Mouse (Mus musculus) lung, embryonic 16.5 days (tissue): Measurements from ENCODE around the gene Gm20683. TPM values are rescaled to one million over a fixed set of nuclear protein-coding genes. Genes with fewer than 3 reads are reported as not detected.
A peak's percentile ranks its signal among the peaks of the same experiment; 100 is the strongest.

Experiments
- ATAC-seq: fragments of 200-750 bp; cut with Nextera tagmentation; 2 replicates; pipeline ENCODE4 v1.8.0; 2017; ENCODE audit warnings: low read depth, mild to moderate bottlenecking, moderate library complexity
- H3K27ac ChIP-seq: fragments of 300-500 bp; sonication (generic); 2 replicates; pipeline ENCODE4 v1.5.1; 2014; ENCODE audit warnings: mild to moderate bottlenecking, control low read depth, low read length
- H3K27me3 ChIP-seq: fragments of 300-500 bp; sonication (generic); 2 replicates; pipeline ENCODE4 v1.6.1; 2014; ENCODE audit warnings: low read depth, low read length, mixed read lengths; ENCODE audit not compliant: control insufficient read depth, insufficient read depth
- H3K36me3 ChIP-seq: fragments of 300-500 bp; sonication (generic); 2 replicates; pipeline ENCODE4 v1.6.1; 2014; ENCODE audit warnings: low read length; ENCODE audit not compliant: control insufficient read depth, insufficient read depth
- H3K4me1 ChIP-seq: fragments of 300-500 bp; sonication (generic); replicated peaks from 2 replicates; pipeline ENCODE4 v1.6.1; 2014; ENCODE audit warnings: low read length, mixed read lengths; ENCODE audit not compliant: control insufficient read depth, insufficient read depth
- H3K4me2 ChIP-seq: fragments of 300-500 bp; sonication (generic); 2 replicates; pipeline ENCODE4 v1.6.1; 2014; ENCODE audit warnings: low read depth, low read length, control low read depth
- H3K4me3 ChIP-seq: fragments of 300-500 bp; sonication (generic); 2 replicates; pipeline ENCODE4 v1.5.1; 2014; ENCODE audit warnings: mild to moderate bottlenecking, low read length, control low read depth
- H3K9ac ChIP-seq: fragments of 300-500 bp; sonication (generic); 2 replicates; pipeline ENCODE4 v1.6.1; 2014; ENCODE audit warnings: low read length, control low read depth
- H3K9me3 ChIP-seq: fragments of 300-500 bp; sonication (generic); 2 replicates; pipeline ENCODE4 v1.6.1; 2016; ENCODE audit warnings: low read length; ENCODE audit not compliant: control insufficient read depth
- WGBS: fragments of 180-500 bp; shearing (Covaris S2); extraction: QIAGEN DNeasy Blood & Tissue Kit; methylation state at CpG from one replicate; pipeline ENCODE4 v1.1.7; 2014; 5-methylcytosine and 5-hydroxymethylcytosine counted together
- polyA plus RNA-seq: library from polyadenylated mRNA; unstranded; fragments of >200 nt; fragmentation: Nextera tagmentation; extraction: Ambion mirVana; gene quantifications from 2 replicates; pipeline ENCODE4 v1.2.1, GENCODE M21; 2015

Gm20683 gene
- polyA plus RNA-seq, 1 experiment from 2014 or later: 1.9 TPM

- H3K9me3 ChIP-seq: no peaks in the 10 kb centered on the region
- H3K4me3 ChIP-seq: peak within 1 kb of the TSS; percentile 69
- WGBS: 2% methylated on average over 65 of the region's 65 CpGs
- peak within 1 kb of the TSS; percentile 83 for H3K4me2 ChIP-seq
- 0 out of 2 replicates have a peak, but pooled peaks cover 3% of the 10 kb centered on the region for H3K36me3 ChIP-seq
- peak within 1 kb of the TSS; percentile 90 for H3K9ac ChIP-seq
- no peaks in the 10 kb centered on the region for H3K27me3 ChIP-seq
- ATAC-seq: peak; percentile 96
- H3K27ac ChIP-seq: peak within 1 kb of the TSS; percentile 84
- H3K4me1 ChIP-seq: peaks cover 12% of the 10 kb centered on the region
Observed at GRCm38 (mm10) chr17:25860832-25861703, 19.5 kb upstream of the Gm20683 start, which contains the start of gene Wdr90. TSS of gene Wdr90 (minus strand) at chr17:25861501.

GRCm38 (mm10) chr17:25860229-25860628 is 18.7 kb upstream of the Gm20683 start:
- H3K27ac ChIP-seq: no peak overlapping the region
- peak overlapping the region; percentile 83 for H3K4me2 ChIP-seq
- no peak for ATAC-seq
- H3K9me3 ChIP-seq: no peaks in the 10 kb centered on the region
- WGBS: 86% methylated on average over 6 of the region's 6 CpGs
- H3K27me3 ChIP-seq: no peaks in the 10 kb centered on the region
- H3K4me3 ChIP-seq: peak overlapping the region; percentile 69
- H3K9ac ChIP-seq: peak overlapping the region; percentile 90
- 0 out of 2 replicates have a peak, but pooled peaks cover 3% of the 10 kb centered on the region for H3K36me3 ChIP-seq
- H3K4me1 ChIP-seq: peaks cover 12% of the 10 kb centered on the region

- under 1% methylated on average over 21 of the region's 21 CpGs for WGBS
- Histone ChIP-seq H3K9ac (peak within 1 kb of the TSS; percentile 76), H3K27ac (peak within 1 kb of the TSS; percentile 67), H3K9me3 (no peaks in the 10 kb centered on the region), H3K4me2 (peak within 1 kb of the TSS; percentile 87), H3K36me3 (peaks cover 27% of the 10 kb centered on the region), H3K4me1 (peaks cover 12% of the 10 kb centered on the region), H3K27me3 (no peaks in the 10 kb centered on the region), H3K4me3 (peak within 1 kb of the TSS; percentile 81)
- ATAC-seq: peak; percentile 97
Observed at GRCm38 (mm10) chr17:25844396-25844901, 2.9 kb upstream of the Gm20683 start, which contains the start of gene Rhot2. TSS of gene Rhot2 (minus strand) at chr17:25844851.

GRCm38 (mm10) chr17:25843636-25844395 is 2.3 kb upstream of the Gm20683 start:
- Histone ChIP-seq H3K27ac (peak overlapping the region; percentile 67), H3K9ac (peak overlapping the region; percentile 76), H3K4me3 (peak overlapping the region; percentile 81), H3K36me3 (peaks cover 29% of the 10 kb centered on the region), H3K9me3 (no peaks in the 10 kb centered on the region), H3K27me3 (no peaks in the 10 kb centered on the region), H3K4me1 (peaks cover 12% of the 10 kb centered on the region), H3K4me2 (peak overlapping the region; percentile 87)
- WGBS: 1% methylated on average over 37 of the region's 38 CpGs
- no peak for ATAC-seq

- no peak for ATAC-seq
- Histone ChIP-seq H3K27me3 (no peaks in the 10 kb centered on the region), H3K4me2 (peak overlapping the region; percentile 87; the same call in 1 of the 2 replicates), H3K9me3 (no peaks in the 10 kb centered on the region), H3K4me1 (peaks cover 12% of the 10 kb centered on the region), H3K36me3 (peaks cover 30% of the 10 kb centered on the region), H3K27ac (no peak overlapping the region), H3K9ac (peak overlapping the region; percentile 76), H3K4me3 (peak overlapping the region; percentile 81)
- 88% methylated on average over 4 of the region's 4 CpGs for WGBS
Observed at GRCm38 (mm10) chr17:25843122-25843521, 1.6 kb upstream of the Gm20683 start.

GRCm38 (mm10) chr17:25842509-25842908 is 946 bp upstream of the Gm20683 start:
- no peak overlapping the region for H3K9ac ChIP-seq
- ATAC-seq: no peak
- H3K4me2 ChIP-seq: no peak overlapping the region
- H3K4me1 ChIP-seq: peaks cover 12% of the 10 kb centered on the region
- H3K27me3 ChIP-seq: no peaks in the 10 kb centered on the region
- WGBS: 79% methylated on average over 3 of the region's 3 CpGs
- H3K4me3 ChIP-seq: no peak overlapping the region
- no peak overlapping the region for H3K27ac ChIP-seq
- H3K9me3 ChIP-seq: no peaks in the 10 kb centered on the region
- H3K36me3 ChIP-seq: peaks cover 31% of the 10 kb centered on the region

GRCm38 (mm10) chr17:25840519-25840918 is 1.0 kb downstream of the Gm20683 start:
- Histone ChIP-seq H3K27me3 (no peaks in the 10 kb centered on the region), H3K9me3 (no peaks in the 10 kb centered on the region), H3K27ac (no peak overlapping the region), H3K4me2 (no peak overlapping the region), H3K4me1 (peaks cover 28% of the 10 kb centered on the region), H3K9ac (no peak overlapping the region), H3K36me3 (peaks cover 31% of the 10 kb centered on the region), H3K4me3 (no peak overlapping the region)
- ATAC-seq: no peak
- WGBS: 95% methylated on average over 6 of the region's 6 CpGs

- H3K4me1 ChIP-seq: peaks cover 32% of the 10 kb centered on the region
- 82% methylated on average over 14 of the region's 14 CpGs for WGBS
- no peak overlapping the region for H3K9ac ChIP-seq
- no peak overlapping the region for H3K4me3 ChIP-seq
- no peak overlapping the region for H3K4me2 ChIP-seq
- H3K27me3 ChIP-seq: no peaks in the 10 kb centered on the region
- H3K27ac ChIP-seq: no peak overlapping the region
- H3K9me3 ChIP-seq: no peaks in the 10 kb centered on the region
- H3K36me3 ChIP-seq: peaks cover 31% of the 10 kb centered on the region
- ATAC-seq: no peak
Observed at GRCm38 (mm10) chr17:25839455-25840235, 1.9 kb downstream of the Gm20683 start.
